Mouse (Mus musculus) c-Kit-positive CD71-positive TER-119-positive erythroid progenitor cells, embryonic 14.5 days (primary cell): Measurements from ENCODE around the gene Calb2.

ENCODE experiments used
- DNase-seq: peaks from one replicate; pipeline ENCODE4 v3.0.0-alpha.2; 2013; ENCODE audit warnings: low spot score

The Calb2 gene

GRCm38 (mm10) chr8:110168046-110168445, at the start of gene Calb2:
Gene Calb2 (minus strand): TSS chr8:110168210.
- peak; percentile 9 for DNase-seq

- DNase-seq, result peak; percentile 94
These were observed 49.7 kb upstream of the Calb2 start for GRCm38 (mm10) chr8:110217681-110218131.

GRCm38 (mm10) chr8:110217198-110217597, 49.2 kb upstream of the Calb2 start:
- no peak for DNase-seq

GRCm38 (mm10) chr8:110216253-110216652, 48.2 kb upstream of the Calb2 start:
- DNase-seq, result no peak

- no peak for DNase-seq
These were observed 47.4 kb upstream of the Calb2 start, which contains the start of gene Cmtr2 for GRCm38 (mm10) chr8:110215365-110215764. Gene Cmtr2 (plus strand): TSS chr8:110215665.

- no peak for DNase-seq
These were observed 33.8 kb upstream of the Calb2 start for GRCm38 (mm10) chr8:110201806-110202205.

- peak; percentile 3 for DNase-seq
These were observed 28.7 kb upstream of the Calb2 start for GRCm38 (mm10) chr8:110196678-110197077.

- DNase-seq, result no peak
These were observed 21.1 kb upstream of the Calb2 start for GRCm38 (mm10) chr8:110188961-110189750.

GRCm38 (mm10) chr8:110185538-110185937, 17.5 kb upstream of the Calb2 start:
- DNase-seq, result no peak

GRCm38 (mm10) chr8:110183748-110184147, 15.7 kb upstream of the Calb2 start:
- DNase-seq, result no peak

GRCm38 (mm10) chr8:110182735-110183367, 14.8 kb upstream of the Calb2 start:
- DNase-seq, result no peak

- no peak for DNase-seq
These were observed 9.5 kb upstream of the Calb2 start for GRCm38 (mm10) chr8:110177359-110178155.

- DNase-seq, result no peak
These were observed 6.8 kb upstream of the Calb2 start for GRCm38 (mm10) chr8:110174826-110175225.

- no peak for DNase-seq
These were observed 4.2 kb upstream of the Calb2 start for GRCm38 (mm10) chr8:110172161-110172560.

GRCm38 (mm10) chr8:110166270-110166669, 1.7 kb downstream of the Calb2 start:
- DNase-seq, result no peak

GRCm38 (mm10) chr8:110162007-110162406, 6.0 kb downstream of the Calb2 start:
- no peak for DNase-seq

- no peak for DNase-seq
These were observed 15.1 kb downstream of the Calb2 start for GRCm38 (mm10) chr8:110152951-110153350.

- DNase-seq, result peak; percentile 28
These were observed 22.5 kb downstream of the Calb2 start for GRCm38 (mm10) chr8:110145538-110145937.

GRCm38 (mm10) chr8:110140770-110141169, 27.2 kb downstream of the Calb2 start:
- DNase-seq, result no peak

- DNase-seq, result no peak
These were observed 27.9 kb downstream of the Calb2 start for GRCm38 (mm10) chr8:110140156-110140555.

GRCm38 (mm10) chr8:110135515-110135914, 32.5 kb downstream of the Calb2 start:
- DNase-seq, result no peak

GRCm38 (mm10) chr8:110134236-110134635, 33.8 kb downstream of the Calb2 start:
- no peak for DNase-seq
